Comparison of ENCODE assay signal across 10 mouse cellular contexts in genomic region chr7:27189271-27189931, GRCm38 (mm10). TPM values are rescaled to one million over a fixed set of nuclear protein-coding genes. Genes with fewer than 3 reads are reported as not detected.
A peak's percentile ranks its signal among the peaks of the same experiment; 100 is the strongest.
DNase-seq lines count a peak whose midpoint lies in the region; TF ChIP-seq lines count a peak whose summit lies in the region.
"Had no signal": no experiment of that assay in that cellular context is flagged by ENCODE, and none has a peak within 500 bp of the region (broad histone marks: within the 10 kb centered on the region; RNA-seq: fewer than 3 reads in every experiment).

No protein-coding gene starts in this region.

- no peak for TF ChIP-seq POLR2A in brain, embryonic 14.5 days (IDR thresholded peaks at IDR 0.05; ENCODE audit: borderline replicate concordance, extremely low read depth, insufficient read depth, insufficient read length, poor library complexity, severe bottlenecking)

- TF ChIP-seq CTCF in brain, embryonic 14.5 days (IDR thresholded peaks at IDR 0.05; ENCODE audit: borderline replicate concordance, extremely low read depth, insufficient read depth, insufficient read length), result peak; percentile 36; the same call in 1 of the 2 replicates

- DNase-seq in kidney, postnatal 4 days, result peak; percentile 23 to 35
- no peak for DNase-seq in kidney, adult 11 months
- peak; percentile 37 for DNase-seq in thymus, postnatal 4 days
- no peak for DNase-seq in thymus, postnatal 0 days (ENCODE audit: low spot score)
- DNase-seq in brain, embryonic 14.5 days (ENCODE audit: low read depth), result no peak
- DNase-seq in frontal cortex, adult 2 months (ENCODE audit: extremely low spot score in 1 of 2, low spot score in 1 of 2), result no peak
- DNase-seq in right cerebral cortex, postnatal 25 days, result no peak
- DNase-seq: cerebellum, postnatal 36 days; gastrocnemius, postnatal 14 days; spleen, adult 18-20 months had no signal

RNA-seq across cellular contexts. Expression of gene BC024978, which starts 6.2 kb away (rescaled TPM):
- polyA plus RNA-seq in thymus, postnatal 0 days (2015; fragmentation: Nextera tagmentation; extraction: Ambion mirVana), result 2.5 and 4.0 TPM in 2 replicates
- 11.9 and 13.2 TPM in 2 replicates for polyA plus RNA-seq in brain, embryonic 14.5 days (2012; rRNA removed)
- 17.5 and 17.7 TPM in 2 replicates for polyA plus RNA-seq in frontal cortex, adult 2 months (2012; rRNA removed)

RNA-seq across cellular contexts. Expression of gene Snrpa, which starts 6.7 kb away (rescaled TPM):
- 165 and 192 TPM in 2 replicates for polyA plus RNA-seq in thymus, postnatal 0 days (2015; fragmentation: Nextera tagmentation; extraction: Ambion mirVana)
- polyA plus RNA-seq in brain, embryonic 14.5 days (2012; rRNA removed), result 320 and 444 TPM in 2 replicates
- 190 and 196 TPM in 2 replicates for polyA plus RNA-seq in frontal cortex, adult 2 months (2012; rRNA removed)

RNA-seq across cellular contexts. Expression of gene Mia, which starts 8.4 kb away (rescaled TPM):
- polyA plus RNA-seq in thymus, postnatal 0 days (2015; fragmentation: Nextera tagmentation; extraction: Ambion mirVana), result 3.1 and 3.4 TPM in 2 replicates
- 12.3 and 14.6 TPM in 2 replicates for polyA plus RNA-seq in brain, embryonic 14.5 days (2012; rRNA removed)
- polyA plus RNA-seq in frontal cortex, adult 2 months (2012; rRNA removed), result 4.4 TPM in 2 replicates

RNA-seq across cellular contexts. Expression of gene Gm21983, which starts 8.5 kb away (rescaled TPM):
- not detected in 2 replicates for polyA plus RNA-seq in thymus, postnatal 0 days (2015; fragmentation: Nextera tagmentation; extraction: Ambion mirVana)
- polyA plus RNA-seq in brain, embryonic 14.5 days (2012; rRNA removed), result 0.16 TPM in 1 of 2 replicates, not detected in the other
- 0.18 and 0.29 TPM in 2 replicates for polyA plus RNA-seq in frontal cortex, adult 2 months (2012; rRNA removed)

RNA-seq across cellular contexts. Expression of gene Rab4b, which starts 10.7 kb away (rescaled TPM):
- polyA plus RNA-seq in thymus, postnatal 0 days (2015; fragmentation: Nextera tagmentation; extraction: Ambion mirVana), result 125 and 131 TPM in 2 replicates
- polyA plus RNA-seq in brain, embryonic 14.5 days (2012; rRNA removed), result 81.4 and 86.7 TPM in 2 replicates
- polyA plus RNA-seq in frontal cortex, adult 2 months (2012; rRNA removed), result 124 and 128 TPM in 2 replicates

Comparison
In these comparisons a context has a peak if more than half of its experiments do, and no peak if none do; other contexts are left out.
1. DNase-seq: peak in kidney, postnatal 4 days (2 of 2) and thymus, postnatal 4 days (single experiment); none in kidney, adult 11 months (single experiment), thymus, postnatal 0 days (single experiment), brain, embryonic 14.5 days (single experiment), frontal cortex, adult 2 months (0 of 2) and right cerebral cortex, postnatal 25 days (single experiment).